26 mouse cellular contexts compared by ENCODE assay signal in genomic region chr5:119329860-119330259, GRCm38 (mm10).
"Had no signal": no experiment of that assay in that cellular context is flagged by ENCODE, and none has a peak within 500 bp of the region (broad histone marks: within the 10 kb centered on the region; RNA-seq: fewer than 3 reads in every experiment).

No protein-coding gene starts in this region.

- H3K36me3 ChIP-seq: heart, embryonic 13.5 days; heart, embryonic 15.5 days; hindbrain, embryonic 13.5 days; hindbrain, embryonic 15.5 days; kidney, embryonic 15.5 days; limb, embryonic 13.5 days; limb, embryonic 15.5 days; liver, embryonic 12.5 days had no signal

- H3K4me2 ChIP-seq: heart, embryonic 11.5 days; heart, embryonic 13.5 days; heart, embryonic 15.5 days; hindbrain, embryonic 13.5 days; hindbrain, embryonic 15.5 days; kidney, embryonic 15.5 days; limb, embryonic 13.5 days; limb, embryonic 15.5 days; liver, embryonic 12.5 days had no signal

- H3K4me1 ChIP-seq: hindbrain, embryonic 13.5 days; hindbrain, embryonic 15.5 days; kidney, embryonic 15.5 days; limb, embryonic 13.5 days; limb, embryonic 15.5 days had no signal

- ATAC-seq: hindbrain, postnatal 0 days; intestine, embryonic 16.5 days; liver, embryonic 12.5 days had no signal

- DNase-seq: gastrocnemius, postnatal 14 days; gastrocnemius, postnatal 36 days; heart, postnatal 14 days; heart, postnatal 36 days; kidney, adult 11 months; kidney, adult 2 months; kidney, adult 9 months; kidney, postnatal 14 days; kidney, postnatal 36 days; layer of hippocampus, adult 9-11 months; layer of hippocampus, postnatal 36 days; left cerebral cortex, postnatal 4 days had no signal

- H3K9ac ChIP-seq: heart, embryonic 13.5 days; heart, embryonic 15.5 days; hindbrain, embryonic 13.5 days; hindbrain, embryonic 15.5 days; kidney, embryonic 15.5 days; limb, embryonic 13.5 days; limb, embryonic 15.5 days; liver, embryonic 12.5 days; liver, embryonic 14.5 days had no signal

- H3K27me3 ChIP-seq: hindbrain, embryonic 13.5 days; hindbrain, embryonic 15.5 days; kidney, embryonic 15.5 days; liver, embryonic 12.5 days had no signal

- H3K9me3 ChIP-seq: heart, embryonic 13.5 days; heart, embryonic 15.5 days; hindbrain, embryonic 13.5 days; hindbrain, embryonic 15.5 days; kidney, embryonic 15.5 days; limb, embryonic 13.5 days; limb, embryonic 15.5 days; liver, embryonic 12.5 days had no signal

- H3K4me3 ChIP-seq: heart, adult 2 months; heart, embryonic 13.5 days; heart, embryonic 15.5 days; hindbrain, embryonic 13.5 days; hindbrain, embryonic 15.5 days; kidney, embryonic 15.5 days; limb, embryonic 13.5 days; limb, embryonic 15.5 days; liver, embryonic 12.5 days had no signal

- H3K27ac ChIP-seq: heart, adult 2 months; heart, embryonic 13.5 days; heart, embryonic 15.5 days; hindbrain, embryonic 13.5 days; hindbrain, embryonic 15.5 days; hindbrain, postnatal 0 days; kidney, embryonic 15.5 days; kidney, postnatal 0 days; limb, embryonic 13.5 days; limb, embryonic 15.5 days; liver, embryonic 12.5 days; liver, embryonic 14.5 days had no signal
